Mouse (Mus musculus) fibroblast of lung, adult 2 months (primary cell): Measurements from ENCODE around the gene Cd84.
"Not testable (repeated sequence)": the region's sequence is repeated elsewhere in the genome, so short reads cannot be mapped to it uniquely, and the experiment has no call there.

Experiments used
- DNase-seq: peaks from one replicate; pipeline ENCODE4 v3.0.0-alpha.2; 2011; ENCODE audit warnings: low read depth

Gene Cd84

GRCm38 (mm10) chr1:171839488-171839887, at the start of gene Cd84:
Gene Cd84 (plus strand): TSS chr1:171839697.
- no peak for DNase-seq

- no peak for DNase-seq
Measured at GRCm38 (mm10) chr1:171791491-171791890, 48.0 kb upstream of the Cd84 start.

- DNase-seq = no peak
Measured at GRCm38 (mm10) chr1:171796185-171796584, 43.3 kb upstream of the Cd84 start.

GRCm38 (mm10) chr1:171797840-171798239, 41.7 kb upstream of the Cd84 start:
- no peak for DNase-seq

GRCm38 (mm10) chr1:171799648-171800047, 39.8 kb upstream of the Cd84 start:
- no peak for DNase-seq

GRCm38 (mm10) chr1:171811048-171811447, 28.4 kb upstream of the Cd84 start:
- DNase-seq = not testable (repeated sequence)

GRCm38 (mm10) chr1:171815545-171816439, 23.7 kb upstream of the Cd84 start:
- peak; percentile 8 for DNase-seq

- no peak for DNase-seq
Measured at GRCm38 (mm10) chr1:171816991-171817390, 22.5 kb upstream of the Cd84 start.

GRCm38 (mm10) chr1:171821331-171821730, 18.2 kb upstream of the Cd84 start:
- no peak for DNase-seq

GRCm38 (mm10) chr1:171825462-171825861, 14.0 kb upstream of the Cd84 start:
- no peak for DNase-seq

GRCm38 (mm10) chr1:171826164-171826563, 13.3 kb upstream of the Cd84 start:
- peak; percentile 4 for DNase-seq

- peak; percentile 13 for DNase-seq
Measured at GRCm38 (mm10) chr1:171827674-171828073, 11.8 kb upstream of the Cd84 start.

GRCm38 (mm10) chr1:171840450-171841023, 1.0 kb downstream of the Cd84 start:
- DNase-seq = no peak

GRCm38 (mm10) chr1:171845035-171845754, 5.7 kb downstream of the Cd84 start:
- no peak for DNase-seq

GRCm38 (mm10) chr1:171848201-171848600, 8.7 kb downstream of the Cd84 start:
- DNase-seq = no peak

GRCm38 (mm10) chr1:171848757-171849156, 9.3 kb downstream of the Cd84 start:
- DNase-seq = no peak

- DNase-seq = no peak
Measured at GRCm38 (mm10) chr1:171849454-171849853, 10.0 kb downstream of the Cd84 start.

GRCm38 (mm10) chr1:171865467-171865866, 26.0 kb downstream of the Cd84 start:
- DNase-seq = no peak

- no peak for DNase-seq
Measured at GRCm38 (mm10) chr1:171886989-171887388, 47.5 kb downstream of the Cd84 start.

- DNase-seq = not testable (repeated sequence)
Measured at GRCm38 (mm10) chr1:171895364-171895763, 55.9 kb downstream of the Cd84 start, which contains the start of gene Gm10521. Gene Gm10521 (plus strand): TSS chr1:171895664.

GRCm38 (mm10) chr1:171904011-171904410, 64.5 kb downstream of the Cd84 start:
- no peak for DNase-seq

GRCm38 (mm10) chr1:171915638-171916458, 76.4 kb downstream of the Cd84 start:
- DNase-seq = no peak
